Mouse (Mus musculus) embryonic facial prominence, embryonic 11.5 days (tissue): ENCODE measurements around the gene Rnf40. TPM values are rescaled to one million over a fixed set of nuclear protein-coding genes. Genes with fewer than 3 reads are reported as not detected.

Experiments used
- ATAC-seq: fragments of 200-750 bp; cut with Nextera tagmentation; replicated peaks from 2 replicates; pipeline ENCODE4 v1.8.0; 2017; ENCODE audit warnings: low read depth; ENCODE audit not compliant: insufficient number of reproducible peaks, low FRiP score, low TSS enrichment
- DNase-seq: peaks from one replicate; pipeline ENCODE4 v3.0.0-alpha.2; 2015; ENCODE audit warnings: low spot score
- H3K27ac ChIP-seq: fragments of 300-500 bp; sonication (generic); replicated peaks from 2 replicates; pipeline ENCODE4 v1.5.1; 2014; ENCODE audit warnings: mild to moderate bottlenecking, low read depth, low read length, control low read depth
- H3K27me3 ChIP-seq: fragments of 300-500 bp; sonication (generic); 2 replicates; pipeline ENCODE4 v1.6.1; 2014; ENCODE audit warnings: mild to moderate bottlenecking, low read length, moderate library complexity, mixed read lengths; ENCODE audit not compliant: control insufficient read depth, insufficient read depth
- H3K36me3 ChIP-seq: fragments of 300-500 bp; sonication (generic); replicated peaks from 2 replicates; pipeline ENCODE4 v1.6.1; 2014; ENCODE audit warnings: low read depth, mild to moderate bottlenecking, low read length, moderate library complexity, mixed read lengths; ENCODE audit not compliant: control insufficient read depth, insufficient read depth
- H3K4me1 ChIP-seq: fragments of 300-500 bp; sonication (generic); 2 replicates; pipeline ENCODE4 v1.6.1; 2014; ENCODE audit warnings: low read length, mixed read lengths; ENCODE audit not compliant: control insufficient read depth, insufficient read depth
- H3K4me2 ChIP-seq: fragments of 300-500 bp; sonication (generic); 2 replicates; pipeline ENCODE4 v1.6.1; 2014; ENCODE audit warnings: low read depth, mild to moderate bottlenecking, control low read depth, low read length, moderate library complexity
- H3K4me3 ChIP-seq: fragments of 300-500 bp; sonication (generic); 2 replicates; pipeline ENCODE4 v1.5.1; 2014; ENCODE audit warnings: low read depth, low read length, control low read depth
- H3K9ac ChIP-seq: fragments of 300-500 bp; sonication (generic); replicated peaks from 2 replicates; pipeline ENCODE4 v1.6.1; 2014; ENCODE audit warnings: mild to moderate bottlenecking, control low read depth, low read length
- H3K9me3 ChIP-seq: fragments of 300-500 bp; sonication (generic); replicated peaks from 2 replicates; pipeline ENCODE4 v1.6.1; 2016; ENCODE audit warnings: mild to moderate bottlenecking, low read length, inconsistent platforms, mixed read lengths; ENCODE audit not compliant: control insufficient read depth
- WGBS: fragments of 180-500 bp; shearing (Covaris S2); extraction: QIAGEN DNeasy Blood & Tissue Kit; methylation state at CpG from one replicate; pipeline ENCODE4 v1.1.7; 2014; 5-methylcytosine and 5-hydroxymethylcytosine counted together
- polyA plus RNA-seq: library from polyadenylated mRNA; unstranded; fragments of >200 nt; fragmentation: Nextera tagmentation; extraction: Ambion mirVana; gene quantifications from 2 replicates; pipeline ENCODE4 v1.2.1, GENCODE M21; 2014

Rnf40 gene
- polyA plus RNA-seq, 1 experiment from 2014 or later, result 31.8 TPM

DNA sequence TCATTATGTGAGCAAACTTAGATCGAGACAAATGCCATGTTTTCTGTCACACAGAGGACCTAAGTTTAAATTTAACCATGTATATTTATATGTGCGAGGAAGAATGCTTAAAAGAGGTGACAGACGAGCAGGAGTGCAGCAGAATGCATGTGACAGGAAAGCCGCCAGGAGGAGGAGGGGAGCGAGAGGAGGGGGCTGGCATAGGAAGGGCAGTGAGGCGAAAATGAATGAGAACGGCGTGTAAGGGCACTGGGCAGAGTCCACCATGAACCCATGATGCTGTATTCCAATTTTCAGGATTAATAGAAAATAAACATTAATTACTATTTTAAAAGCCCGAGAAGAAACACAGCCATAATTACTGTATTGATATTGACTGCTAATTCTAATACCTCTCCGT is 65.8 kb downstream of the Rnf40 start:
- Histone ChIP-seq H3K4me3 (no peak overlapping the region), H3K4me2 (no peak overlapping the region), H3K9ac (no peak overlapping the region), H3K9me3 (no peaks in the 10 kb centered on the region), H3K27me3 (no peaks in the 10 kb centered on the region), H3K4me1 (no peaks in the 10 kb centered on the region), H3K27ac (no peak overlapping the region), H3K36me3 (no peaks in the 10 kb centered on the region)
- 81% methylated on average over 10 of the region's 10 CpGs for WGBS
- no peak for DNase-seq
- no peak for ATAC-seq

Other genes starting within 250 kb of the Rnf40 start
- 6.1 and 6.4 TPM in 2 replicates for gene Zfp768, start 243.2 kb upstream of the Rnf40 start, polyA plus RNA-seq
- 5.6 and 7.8 TPM in 2 replicates for gene Zfp747, start 212.7 kb upstream of the Rnf40 start, polyA plus RNA-seq
- gene 9130019O22Rik, start 201.6 kb upstream of the Rnf40 start, polyA plus RNA-seq, result 6.7 and 7.1 TPM in 2 replicates
- gene E430018J23Rik, start 195.1 kb upstream of the Rnf40 start, polyA plus RNA-seq, result 6.1 TPM in 2 replicates
- 7.9 and 8.2 TPM in 2 replicates for gene Zfp764, start 181.9 kb upstream of the Rnf40 start, polyA plus RNA-seq
- 27.3 and 29.8 TPM in 2 replicates for gene Zfp688, start 166.7 kb upstream of the Rnf40 start, polyA plus RNA-seq
- 11.7 and 12.4 TPM in 2 replicates for gene Zfp689, start 139.6 kb upstream of the Rnf40 start, polyA plus RNA-seq
- gene Prr14, start 129.2 kb upstream of the Rnf40 start, polyA plus RNA-seq, result 54.8 and 58.5 TPM in 2 replicates
- gene Fbrs, start 109.6 kb upstream of the Rnf40 start, polyA plus RNA-seq, result 8.9 and 10.2 TPM in 2 replicates
- gene Srcap, start 76.8 kb upstream of the Rnf40 start, polyA plus RNA-seq, result 41.9 and 47.5 TPM in 2 replicates
- 16.1 and 16.3 TPM in 2 replicates for gene Gm42715, start 69.2 kb upstream of the Rnf40 start, polyA plus RNA-seq
- 4.8 and 5.7 TPM in 2 replicates for gene Tmem265, start 27.4 kb upstream of the Rnf40 start, polyA plus RNA-seq
- 42.9 and 45.8 TPM in 2 replicates for gene Phkg2, start 15.4 kb upstream of the Rnf40 start, polyA plus RNA-seq
- gene Ccdc189, start 172 bp upstream of the Rnf40 start, polyA plus RNA-seq, result 13.6 and 14.1 TPM in 2 replicates
- gene Zfp629, start 27.0 kb downstream of the Rnf40 start, polyA plus RNA-seq, result 27.3 and 27.5 TPM in 2 replicates
- gene Bcl7c, start 120.2 kb downstream of the Rnf40 start, polyA plus RNA-seq, result 84.9 and 86.6 TPM in 2 replicates
- 17.5 and 19.0 TPM in 2 replicates for gene Ctf1, start 124.0 kb downstream of the Rnf40 start, polyA plus RNA-seq
- gene Ctf2, start 143.4 kb downstream of the Rnf40 start, polyA plus RNA-seq, result 0.15 and 0.59 TPM in 2 replicates
- 9.4 and 9.5 TPM in 2 replicates for gene Fbxl19, start 155.8 kb downstream of the Rnf40 start, polyA plus RNA-seq
- 8.6 and 8.7 TPM in 2 replicates for gene Orai3, start 181.0 kb downstream of the Rnf40 start, polyA plus RNA-seq
- gene Setd1a, start 187.9 kb downstream of the Rnf40 start, polyA plus RNA-seq, result 21.7 and 22.0 TPM in 2 replicates
- gene Gm49388, start 196.8 kb downstream of the Rnf40 start, polyA plus RNA-seq, result not detected in 2 replicates
- gene Hsd3b7, start 211.8 kb downstream of the Rnf40 start, polyA plus RNA-seq, result 8.2 and 8.3 TPM in 2 replicates
- gene Stx4a, start 235.5 kb downstream of the Rnf40 start, polyA plus RNA-seq, result 13.0 and 14.3 TPM in 2 replicates
- 4.7 and 4.9 TPM in 2 replicates for gene Stx1b, start 235.8 kb downstream of the Rnf40 start, polyA plus RNA-seq